Mouse (Mus musculus): ENCODE measurements around the gene Ifnlr1.

DNA sequence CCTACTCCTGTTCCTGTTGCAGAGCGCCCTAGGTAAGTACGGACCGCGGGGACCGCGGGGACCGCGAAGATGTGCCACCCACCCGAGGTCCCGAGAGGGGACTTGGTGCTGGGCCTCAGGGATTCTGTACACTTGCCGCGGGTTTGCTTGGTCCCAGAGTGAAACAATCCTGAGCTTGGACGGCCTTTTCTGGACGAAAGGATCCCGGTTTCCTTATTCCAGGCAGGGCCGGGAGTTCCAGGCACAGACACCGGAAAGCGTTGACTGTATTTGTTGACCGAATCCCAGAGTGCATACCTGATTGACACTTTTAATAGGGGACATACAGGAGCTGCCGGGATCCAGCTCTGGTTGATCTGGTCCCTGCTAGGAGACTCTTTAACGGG, 474 bp downstream of the Ifnlr1 start:
- TF ChIP-seq CTCF (IDR thresholded peaks at IDR 0.05; ENCODE audit: low read depth) (no peak), EP300 (IDR thresholded peaks at IDR 0.05; ENCODE audit: low read depth) (no peak)
